Mouse (Mus musculus): ENCODE results near the gene Ccl1.

DNA sequence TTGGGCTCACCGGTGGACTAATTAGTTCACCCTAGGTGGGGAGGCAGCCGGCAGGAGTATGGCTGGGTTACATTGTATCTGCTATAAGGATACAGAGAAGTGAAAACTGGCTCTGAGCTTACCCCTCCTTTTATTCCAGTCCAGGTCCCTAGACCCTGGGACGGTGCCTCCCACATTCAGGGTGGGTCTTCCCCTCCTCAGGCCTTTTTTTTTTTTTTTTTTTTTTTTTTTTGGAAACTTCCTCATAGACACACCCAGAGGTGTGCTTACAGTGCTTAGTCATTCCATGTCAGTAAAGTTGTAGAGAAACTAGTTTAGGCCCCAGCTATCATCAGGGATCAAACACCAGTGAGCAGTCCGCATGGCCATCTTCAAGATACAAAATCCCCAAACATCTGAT is 7.6 kb downstream of the Ccl1 start:
- TF ChIP-seq CTCF (IDR thresholded peaks at IDR 0.05; ENCODE audit: borderline replicate concordance, control insufficient read depth, extremely low read depth, insufficient read depth, low read length, poor library complexity) = no peak
- TF ChIP-seq POLR2A (IDR thresholded peaks at IDR 0.05; ENCODE audit: control insufficient read depth, extremely low read depth, insufficient read depth, low read length, poor library complexity) = no peak

All from thymus, adult 2 months (tissue).